Mouse (Mus musculus) cortical plate, adult 2 months (tissue): ENCODE results near the gene Jpt2. TPM values are rescaled to one million over a fixed set of nuclear protein-coding genes. Genes with fewer than 3 reads are reported as not detected.

Source experiments
- H3K27ac ChIP-seq: fragments of 200-500 bp; 2 replicates; pipeline ENCODE4 v1.5.1; 2012; ENCODE audit warnings: low read length, control low read depth, inconsistent platforms; ENCODE audit not compliant: insufficient read depth
- H3K4me1 ChIP-seq: fragments of 200-500 bp; 2 replicates; pipeline ENCODE4 v1.6.1; 2011; ENCODE audit warnings: low read length; ENCODE audit not compliant: control insufficient read depth, insufficient read depth
- H3K4me3 ChIP-seq: fragments of 200-500 bp; 2 replicates; pipeline ENCODE4 v1.5.1; 2011; ENCODE audit warnings: mild to moderate bottlenecking, low read length, control low read depth; ENCODE audit not compliant: insufficient read depth
- CTCF ChIP-seq: fragments of 200-500 bp; IDR thresholded peaks from 2 replicates; pipeline ENCODE4 v1.5.1; 2011; ENCODE audit warnings: mild to moderate bottlenecking, control low read depth, low read length; ENCODE audit not compliant: insufficient read depth; ENCODE audit errors: extremely low read depth
- POLR2A ChIP-seq: fragments of 200-500 bp; IDR thresholded peaks from 2 replicates; pipeline ENCODE4 v1.6.1; 2011; ENCODE audit warnings: mild to moderate bottlenecking, low read length, control low read depth; ENCODE audit not compliant: insufficient read depth; ENCODE audit errors: extremely low read depth
- polyA plus RNA-seq: library from polyadenylated mRNA; depleted of rRNA; stranded (reverse); fragments of >200 nt; gene quantifications from 2 replicates; pipeline ENCODE4 v1.2.3, GENCODE M21; 2012; rRNA removed

The Jpt2 gene
- polyA plus RNA-seq, 1 experiment: 6.2 TPM

GRCm38 (mm10) chr17:24888862-24889261, 71.6 kb downstream of the Jpt2 start:
- H3K4me3 ChIP-seq: no peak overlapping the region
- TF ChIP-seq POLR2A: peak; percentile 44
- TF ChIP-seq CTCF: no peak
- H3K27ac ChIP-seq: no peak overlapping the region
- peaks cover 5% of the 10 kb centered on the region; the same call in 1 of the 2 replicates for H3K4me1 ChIP-seq

Other genes starting within 250 kb of the Jpt2 start
- gene Rnf151, start 242.6 kb downstream of the Jpt2 start, polyA plus RNA-seq: 0.32 and 0.33 TPM in 2 replicates
- gene Rps2, start 242.6 kb downstream of the Jpt2 start, polyA plus RNA-seq: 980 and 1,011 TPM in 2 replicates
- 428 and 431 TPM in 2 replicates for gene Ndufb10, start 236.2 kb downstream of the Jpt2 start, polyA plus RNA-seq
- gene Rpl3l, start 232.9 kb downstream of the Jpt2 start, polyA plus RNA-seq: 0.48 and 0.57 TPM in 2 replicates
- 47.3 and 53.0 TPM in 2 replicates for gene Msrb1, start 224.0 kb downstream of the Jpt2 start, polyA plus RNA-seq
- gene Hs3st6, start 207.7 kb downstream of the Jpt2 start, polyA plus RNA-seq: 0.29 and 0.44 TPM in 2 replicates
- gene Meiob, start 156.4 kb downstream of the Jpt2 start, polyA plus RNA-seq: not detected in 2 replicates
- gene Hagh, start 120.5 kb downstream of the Jpt2 start, polyA plus RNA-seq: 138 and 151 TPM in 2 replicates
- gene Fahd1, start 110.3 kb downstream of the Jpt2 start, polyA plus RNA-seq: 21.8 and 25.1 TPM in 2 replicates
- gene Igfals, start 94.7 kb downstream of the Jpt2 start, polyA plus RNA-seq: not detected in 2 replicates
- 24.6 and 27.3 TPM in 2 replicates for gene Nubp2, start 74.3 kb downstream of the Jpt2 start, polyA plus RNA-seq
- gene Spsb3, start 74.0 kb downstream of the Jpt2 start, polyA plus RNA-seq: 91.9 and 92.7 TPM in 2 replicates
- 62.4 and 65.0 TPM in 2 replicates for gene Eme2, start 65.6 kb downstream of the Jpt2 start, polyA plus RNA-seq
- 115 and 117 TPM in 2 replicates for gene Mrps34, start 65.6 kb downstream of the Jpt2 start, polyA plus RNA-seq
- gene Nme3, start 64.2 kb downstream of the Jpt2 start, polyA plus RNA-seq: 94.5 and 94.7 TPM in 2 replicates
- gene Mapk8ip3, start 23.7 kb downstream of the Jpt2 start, polyA plus RNA-seq: 328 and 355 TPM in 2 replicates
- 22.0 and 23.1 TPM in 2 replicates for gene Cramp1l, start 55.1 kb upstream of the Jpt2 start, polyA plus RNA-seq
- 22.2 and 22.7 TPM in 2 replicates for gene Ift140, start 55.4 kb upstream of the Jpt2 start, polyA plus RNA-seq
- gene Tmem204, start 122.9 kb upstream of the Jpt2 start, polyA plus RNA-seq: 17.8 and 19.4 TPM in 2 replicates
- 18.5 and 24.8 TPM in 2 replicates for gene Telo2, start 155.3 kb upstream of the Jpt2 start, polyA plus RNA-seq
- gene Ptx4, start 160.1 kb upstream of the Jpt2 start, polyA plus RNA-seq: 0.19 and 0.34 TPM in 2 replicates
- gene Clcn7, start 172.7 kb upstream of the Jpt2 start, polyA plus RNA-seq: 45.6 and 47.0 TPM in 2 replicates
- not detected in 2 replicates for gene Ccdc154, start 201.8 kb upstream of the Jpt2 start, polyA plus RNA-seq
- not detected in 2 replicates for gene Gm38655, start 214.8 kb upstream of the Jpt2 start, polyA plus RNA-seq
- gene BC003965, start 223.9 kb upstream of the Jpt2 start, polyA plus RNA-seq: 22.9 and 23.9 TPM in 2 replicates
- gene Unkl, start 227.7 kb upstream of the Jpt2 start, polyA plus RNA-seq: 37.6 and 42.9 TPM in 2 replicates